Mouse (Mus musculus) heart, embryonic 14.5 days (tissue): ENCODE results near the gene Map2k5. TPM values are rescaled to one million over a fixed set of nuclear protein-coding genes. Genes with fewer than 3 reads are reported as not detected.
A peak's percentile ranks its signal among the peaks of the same experiment; 100 is the strongest.

Source experiments
- ATAC-seq: fragments of 200-750 bp; cut with Nextera tagmentation; 2 replicates; pipeline ENCODE4 v1.8.0; 2017; ENCODE audit warnings: low read depth, moderate TSS enrichment; ENCODE audit not compliant: insufficient number of reproducible peaks, insufficient read depth, low FRiP score
- H3K27ac ChIP-seq, 2 experiments: fragments of 200-500 bp in 1 of 2; fragments of 300-500 bp in 1 of 2; sonication (generic) in 1 of 2; replicated peaks in 1 of 2; 2 replicates each; pipeline ENCODE4 v1.5.1; 2012 to 2014; ENCODE audit warnings: low read depth in 2 of 2, low read length in 2 of 2, control low read depth in 1 of 2, mild to moderate bottlenecking in 1 of 2, mixed read lengths in 1 of 2; ENCODE audit not compliant: control insufficient read depth in 1 of 2, insufficient read depth in 1 of 2
- H3K27me3 ChIP-seq: fragments of 300-500 bp; sonication (generic); 2 replicates; pipeline ENCODE4 v1.6.1; 2014; ENCODE audit warnings: mild to moderate bottlenecking, low read length, control low read depth; ENCODE audit not compliant: control insufficient read depth, insufficient read depth
- H3K36me3 ChIP-seq: fragments of 300-500 bp; sonication (generic); 2 replicates; pipeline ENCODE4 v1.6.1; 2014; ENCODE audit warnings: mild to moderate bottlenecking, control low read depth, low read length, mixed read lengths; ENCODE audit not compliant: control insufficient read depth, insufficient read depth
- H3K4me1 ChIP-seq, 2 experiments: fragments of 200-500 bp in 1 of 2; fragments of 300-500 bp in 1 of 2; sonication (generic) in 1 of 2; 2 replicates each; pipeline ENCODE4 v1.6.1; 2012 to 2014; ENCODE audit warnings: low read length in 2 of 2, control low read depth in 1 of 2, mixed read lengths in 1 of 2; ENCODE audit not compliant: control insufficient read depth in 2 of 2, insufficient read depth in 2 of 2
- H3K4me2 ChIP-seq: fragments of 300-500 bp; sonication (generic); 2 replicates; pipeline ENCODE4 v1.6.1; 2014; ENCODE audit warnings: mild to moderate bottlenecking, low read length
- H3K4me3 ChIP-seq, 2 experiments: fragments of 200-500 bp in 1 of 2; fragments of 300-500 bp in 1 of 2; sonication (generic) in 1 of 2; 2 replicates each; pipeline ENCODE4 v1.5.1; 2012 to 2014; ENCODE audit warnings: low read length in 2 of 2, mild to moderate bottlenecking in 2 of 2, control low read depth in 1 of 2, low read depth in 1 of 2, moderate library complexity in 1 of 2; ENCODE audit not compliant: control insufficient read depth in 1 of 2, insufficient read depth in 1 of 2
- H3K9ac ChIP-seq: fragments of 300-500 bp; sonication (generic); 2 replicates; pipeline ENCODE4 v1.6.1; 2014; ENCODE audit warnings: mild to moderate bottlenecking, low read length
- H3K9me3 ChIP-seq: fragments of 300-500 bp; sonication (generic); 2 replicates; pipeline ENCODE4 v1.6.1; 2016; ENCODE audit warnings: low read length, control low read depth; ENCODE audit not compliant: control insufficient read depth
- WGBS: fragments of 180-500 bp; shearing (Covaris S2); extraction: QIAGEN DNeasy Blood & Tissue Kit; methylation state at CpG from one replicate; pipeline ENCODE4 v1.1.7; 2014; 5-methylcytosine and 5-hydroxymethylcytosine counted together
- polyA plus RNA-seq: library from polyadenylated mRNA; unstranded; fragments of >200 nt; fragmentation: Nextera tagmentation; extraction: Ambion mirVana; gene quantifications from 2 replicates; pipeline ENCODE4 v1.2.1, GENCODE M21; 2014

Map2k5 gene
- polyA plus RNA-seq, 1 experiment from 2014 or later, result 32.5 TPM

DNA sequence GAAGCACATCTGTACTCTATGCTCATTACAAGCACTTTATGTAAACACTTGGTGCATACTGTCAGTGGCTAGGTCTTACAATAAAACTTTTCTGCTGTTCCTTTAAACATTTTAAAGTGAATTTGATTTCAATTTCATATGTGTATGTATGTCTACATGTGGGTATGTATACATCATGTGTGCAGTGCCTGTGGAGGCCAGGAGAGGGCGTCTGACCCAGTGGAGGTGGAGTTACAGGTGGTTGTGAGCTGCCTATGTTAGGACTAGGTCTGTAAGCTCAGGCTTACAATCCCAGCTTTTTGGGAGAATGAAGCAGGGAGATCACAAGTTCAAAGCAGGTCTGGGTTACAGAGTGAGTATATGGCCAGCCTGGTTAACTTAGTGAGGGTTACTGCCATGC, 208.6 kb downstream of the Map2k5 start:
- WGBS, result 68% methylated on average over 1 of the region's 1 CpGs
- no peak overlapping the region for H3K4me3 ChIP-seq
- H3K9ac ChIP-seq, result no peak overlapping the region

DNA sequence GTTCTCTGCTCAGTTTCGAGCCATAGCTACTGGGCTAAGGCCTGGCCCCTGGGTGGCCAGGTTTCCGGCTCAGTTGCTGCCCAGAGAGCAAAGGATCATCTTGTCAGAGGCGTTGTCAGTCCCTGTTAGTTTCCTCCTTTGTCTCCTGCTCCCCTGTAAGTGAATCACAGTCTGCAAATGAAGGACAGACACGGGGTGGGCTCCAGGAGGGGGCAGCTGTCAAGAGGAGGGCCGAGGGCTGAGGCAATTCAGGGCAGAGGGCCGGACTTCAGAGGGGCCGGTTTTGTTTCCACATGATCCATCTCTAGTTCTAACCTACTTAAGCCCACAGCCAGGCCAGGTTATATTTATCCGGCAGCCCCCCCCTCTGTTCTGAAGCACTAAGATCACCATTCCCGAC, 212.6 kb downstream of the Map2k5 start:
- no peak overlapping the region for H3K9ac ChIP-seq
- H3K4me3 ChIP-seq, result no peak overlapping the region
- peaks cover 0 to 5% of the 10 kb centered on the region in 2 experiments; a peak in 1 of 4 replicates for H3K4me1 ChIP-seq
- 40% methylated on average over 9 of the region's 9 CpGs for WGBS
- peaks cover 7% of the 10 kb centered on the region for H3K27me3 ChIP-seq
- H3K4me2 ChIP-seq, result no peak overlapping the region
- no peak for ATAC-seq
- peaks cover 3% of the 10 kb centered on the region; the same call in 1 of the 2 replicates for H3K9me3 ChIP-seq
- H3K36me3 ChIP-seq, result peaks cover 9% of the 10 kb centered on the region; the same call in 1 of the 2 replicates
- H3K27ac ChIP-seq, result no peak overlapping the region

More for the DNA sequence above, 208.6 kb downstream of the Map2k5 start:
- Histone ChIP-seq H3K36me3 (no peaks in the 10 kb centered on the region), H3K27ac (no peak overlapping the region), H3K9me3 (peaks cover 3% of the 10 kb centered on the region; the same call in 1 of the 2 replicates), H3K27me3 (no peaks in the 10 kb centered on the region), H3K4me2 (no peak overlapping the region), H3K4me1 (peaks cover 0 to 5% of the 10 kb centered on the region in 2 experiments; a peak in 1 of 4 replicates)
- ATAC-seq, result no peak

DNA sequence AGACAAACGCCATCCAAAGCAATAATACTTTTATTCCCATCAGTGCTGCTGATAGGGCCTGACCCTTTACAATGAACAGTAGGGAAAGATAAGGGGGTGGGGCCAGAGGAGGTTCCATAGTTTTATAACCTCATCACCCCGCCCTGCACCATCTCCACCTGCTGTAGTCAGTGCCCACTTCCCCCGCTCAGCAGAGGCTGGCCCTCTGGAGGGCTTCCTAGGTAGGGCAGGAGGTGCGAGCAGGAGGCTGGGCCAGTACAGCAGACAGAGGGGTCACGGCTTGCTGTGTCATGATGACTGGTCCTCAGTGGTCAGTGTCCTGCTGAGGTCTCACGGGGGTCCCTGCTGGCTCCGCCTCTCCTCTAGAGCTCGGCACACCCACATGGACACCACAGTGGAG, 213.9 kb downstream of the Map2k5 start:
- Histone ChIP-seq H3K4me3 (no peak overlapping the region), H3K27ac (no peak overlapping the region), H3K4me1 (peaks cover 0 to 5% of the 10 kb centered on the region in 2 experiments; a peak in 1 of 4 replicates), H3K9me3 (no peaks in the 10 kb centered on the region), H3K9ac (no peak overlapping the region), H3K27me3 (peaks cover 20% of the 10 kb centered on the region), H3K4me2 (no peak overlapping the region), H3K36me3 (peaks cover 9% of the 10 kb centered on the region; the same call in 1 of the 2 replicates)
- 79% methylated on average over 8 of the region's 8 CpGs for WGBS
- ATAC-seq, result no peak

DNA sequence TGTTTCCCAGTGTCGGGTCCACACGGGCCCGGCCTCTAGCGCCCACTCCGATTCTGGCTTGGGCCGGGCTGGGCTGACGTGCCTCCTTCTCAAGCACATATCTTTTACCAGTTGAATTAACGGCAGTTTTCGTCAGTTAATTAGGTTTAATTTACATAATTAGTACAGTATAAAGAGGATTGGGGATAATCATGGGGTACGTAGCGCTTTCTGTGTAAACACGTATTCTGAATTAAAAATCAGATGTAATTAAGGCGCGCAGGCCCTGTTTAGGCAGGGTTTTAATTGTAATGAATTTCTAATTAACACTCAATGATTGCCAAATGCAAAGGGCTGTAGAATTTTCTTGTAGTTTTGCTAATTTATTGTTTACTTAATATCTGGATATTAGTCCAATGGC, 225.8 kb downstream of the Map2k5 start:
- Histone ChIP-seq H3K4me1 (peaks cover 0 to 11% of the 10 kb centered on the region in 2 experiments; a peak in 3 of 4 replicates), H3K4me3 (no peak overlapping the region), H3K27me3 (peaks cover 96% of the 10 kb centered on the region), H3K36me3 (no peaks in the 10 kb centered on the region), H3K9ac (no peak overlapping the region), H3K9me3 (peaks cover 2% of the 10 kb centered on the region; the same call in 1 of the 2 replicates), H3K27ac (no peak overlapping the region), H3K4me2 (no peak overlapping the region)
- WGBS, result 29% methylated on average over 14 of the region's 14 CpGs
- ATAC-seq, result no peak

DNA sequence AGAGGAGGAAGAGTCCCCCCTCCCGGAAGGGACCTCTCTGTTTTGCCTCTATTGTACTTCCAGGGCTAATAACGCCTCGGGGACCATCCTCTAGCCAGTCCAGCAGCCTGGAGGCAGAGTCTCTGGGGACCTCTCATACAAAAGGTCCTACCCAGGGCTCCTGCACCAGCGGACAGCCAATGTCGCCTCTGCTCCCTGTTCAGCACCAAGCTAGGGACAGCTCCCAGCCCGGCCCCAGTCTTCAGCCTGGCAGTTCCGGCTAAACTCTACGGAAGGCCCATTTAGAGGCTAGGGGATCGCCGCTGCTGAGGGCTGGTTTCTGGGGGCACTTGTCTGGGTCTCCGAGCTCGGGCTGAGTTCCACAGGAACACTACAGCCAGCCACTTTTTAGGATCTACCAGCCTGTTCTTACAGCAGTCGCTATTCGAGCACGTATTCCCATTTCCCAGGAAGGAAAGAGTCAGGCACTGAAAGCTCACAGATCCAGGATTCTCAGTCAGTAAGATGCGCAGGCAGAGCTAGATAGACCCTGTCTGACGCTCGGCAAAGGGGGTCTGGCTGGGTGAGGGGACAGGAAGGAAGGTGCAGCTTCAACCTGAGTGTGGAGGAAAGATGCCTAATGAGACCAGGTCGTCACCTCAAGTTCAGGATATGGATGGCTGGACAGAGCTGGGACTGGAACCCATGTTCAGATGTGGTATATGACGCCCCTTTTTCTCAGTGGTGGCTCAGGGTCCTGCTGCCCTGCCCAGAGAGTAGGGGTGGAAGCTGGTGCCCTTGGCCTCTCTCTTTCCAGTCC, 226.4 kb downstream of the Map2k5 start:
- no peaks in the 10 kb centered on the region for H3K36me3 ChIP-seq
- no peak overlapping the region for H3K27ac ChIP-seq
- H3K9ac ChIP-seq, result no peak overlapping the region
- ATAC-seq, result no peak
- peaks cover 97% of the 10 kb centered on the region for H3K27me3 ChIP-seq
- no peak overlapping the region for H3K4me2 ChIP-seq
- 2% methylated on average over 20 of the region's 20 CpGs for WGBS
- H3K9me3 ChIP-seq, result peaks cover 2% of the 10 kb centered on the region; the same call in 1 of the 2 replicates
- no peak overlapping the region for H3K4me3 ChIP-seq
- peaks cover 0 to 17% of the 10 kb centered on the region in 2 experiments; a peak in 3 of 4 replicates for H3K4me1 ChIP-seq

DNA sequence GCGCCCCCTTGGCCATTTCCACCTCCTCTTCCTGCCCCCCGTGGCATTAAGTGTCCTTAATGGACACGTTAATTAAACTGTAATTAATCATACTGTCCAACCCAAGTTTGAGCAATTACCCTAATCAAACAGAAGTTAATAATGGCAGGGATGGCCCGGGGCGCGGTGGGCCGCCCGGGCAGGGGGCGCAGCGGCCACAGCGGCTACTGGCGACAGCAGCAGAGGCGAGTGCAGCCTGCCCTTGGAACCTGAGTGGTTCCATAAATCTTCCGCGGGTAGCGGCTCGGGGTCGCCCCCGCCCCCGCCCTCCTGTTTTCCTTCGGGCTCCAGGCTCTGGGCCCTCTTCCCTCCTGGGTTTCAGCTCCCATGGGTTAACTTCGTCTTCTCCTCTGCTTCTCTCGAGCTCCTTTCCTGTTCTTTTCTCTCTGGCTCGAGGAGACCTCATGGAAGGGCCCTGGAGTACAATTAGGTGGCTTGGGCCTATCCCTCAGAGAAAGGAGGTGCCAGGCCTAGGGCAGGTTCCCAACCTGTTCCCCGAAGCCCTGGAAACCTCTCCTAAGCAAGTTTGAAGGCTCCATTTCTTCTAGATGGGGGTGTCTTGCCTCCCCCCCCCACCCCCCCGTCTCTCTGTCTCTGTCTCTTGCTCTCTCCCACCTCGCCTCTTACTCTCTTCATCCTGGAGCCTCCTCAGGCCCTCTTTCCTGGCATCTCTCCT, 227.5 kb downstream of the Map2k5 start:
- no peak overlapping the region for H3K4me2 ChIP-seq
- no peak overlapping the region for H3K27ac ChIP-seq
- peaks cover 0 to 27% of the 10 kb centered on the region in 2 experiments; a peak in 3 of 4 replicates for H3K4me1 ChIP-seq
- WGBS, result 2% methylated on average over 24 of the region's 27 CpGs
- ATAC-seq, result no peak
- no peak overlapping the region for H3K9ac ChIP-seq
- peaks cover 98% of the 10 kb centered on the region for H3K27me3 ChIP-seq
- H3K4me3 ChIP-seq, result no peak overlapping the region
- peaks cover 2% of the 10 kb centered on the region; the same call in 1 of the 2 replicates for H3K9me3 ChIP-seq
- no peaks in the 10 kb centered on the region for H3K36me3 ChIP-seq

DNA sequence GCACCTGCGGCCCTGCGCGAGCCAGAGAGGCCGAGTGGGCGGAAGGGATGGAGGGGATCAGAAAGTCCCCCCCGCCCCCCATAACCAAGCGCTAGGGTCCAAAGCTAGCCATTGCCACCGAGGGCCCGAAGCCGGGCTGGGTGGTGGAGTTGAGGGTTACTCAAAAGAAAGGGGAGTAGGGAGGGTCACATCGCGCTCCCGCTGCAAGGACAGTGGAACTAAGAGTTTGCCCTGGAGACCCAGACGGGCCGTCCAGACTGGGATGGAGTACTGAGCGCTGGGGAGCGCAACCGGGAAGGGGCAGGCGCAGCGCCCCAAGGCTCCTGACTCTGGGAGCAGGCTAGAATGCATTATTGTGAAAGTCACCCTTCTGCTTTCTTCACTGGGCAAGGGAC, 228.3 kb downstream of the Map2k5 start:
- Histone ChIP-seq H3K9ac (no peak overlapping the region), H3K9me3 (peaks cover 2% of the 10 kb centered on the region; the same call in 1 of the 2 replicates), H3K27me3 (peaks cover 98% of the 10 kb centered on the region), H3K4me2 (peak overlapping the region; percentile 77), H3K36me3 (no peaks in the 10 kb centered on the region), H3K4me1 (peaks cover 0 to 33% of the 10 kb centered on the region in 2 experiments; a peak in 3 of 4 replicates), H3K27ac (no peak overlapping the region), H3K4me3 (peak overlapping the region in 1 of 2 experiments; percentile 46; a peak in 2 of 4 replicates)
- no peak for ATAC-seq
- WGBS, result under 1% methylated on average over 20 of the region's 20 CpGs
